ENCODE assay signal across 9 mouse cellular contexts in the genomic region with DNA sequence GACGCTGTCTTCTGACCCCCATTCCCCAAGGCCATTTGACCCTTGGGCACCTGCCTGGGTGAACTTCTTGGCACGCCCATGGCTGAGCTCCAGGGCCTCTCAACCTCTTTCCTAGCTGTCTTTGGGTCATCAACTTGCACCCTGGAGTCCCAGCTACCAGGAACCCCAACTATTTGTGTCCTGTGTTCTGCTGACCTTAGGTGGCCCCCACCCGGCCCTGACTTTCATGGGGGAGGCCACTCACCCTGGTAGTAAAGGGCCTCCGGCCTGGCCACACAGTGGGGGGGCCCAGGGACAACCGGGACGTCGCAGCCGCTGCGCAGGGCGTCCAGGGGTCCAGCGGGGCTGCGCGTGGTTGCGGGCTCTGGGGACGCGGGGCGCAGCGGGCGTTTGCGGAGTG. TPM values are rescaled to one million over a fixed set of nuclear protein-coding genes. Genes with fewer than 3 reads are reported as not detected.
DNase-seq lines count a peak whose midpoint lies in the region; ATAC-seq and TF ChIP-seq lines count a peak whose summit lies in the region.
"Had no signal": no experiment of that assay in that cellular context is flagged by ENCODE, and none has a peak within 500 bp of the region (broad histone marks: within the 10 kb centered on the region; RNA-seq: fewer than 3 reads in every experiment).

No protein-coding gene starts in this region.

- H3K4me2 ChIP-seq in embryonic facial prominence, embryonic 12.5 days (replicated peaks), result peak overlapping the region; percentile 72
- peak overlapping the region; percentile 54 for H3K4me2 ChIP-seq in hindbrain, postnatal 0 days (ENCODE audit: low read depth, low read length)
- H3K4me2 ChIP-seq in midbrain, postnatal 0 days (ENCODE audit: low read depth, low read length, poor library complexity, severe bottlenecking), result peak overlapping the region; percentile 56

- H3K9ac ChIP-seq in embryonic facial prominence, embryonic 12.5 days, result peak overlapping the region; percentile 51
- peak overlapping the region; percentile 41; the same call in 1 of the 2 replicates for H3K9ac ChIP-seq in hindbrain, postnatal 0 days (replicated peaks; ENCODE audit: low read length)
- H3K9ac ChIP-seq in midbrain, postnatal 0 days (replicated peaks; ENCODE audit: low read length, poor library complexity, severe bottlenecking), result peak overlapping the region; percentile 8; the same call in 1 of the 2 replicates

- H3K4me3 ChIP-seq in layer of hippocampus, adult 2 months, result peak overlapping the region; percentile 23
- peak overlapping the region; percentile 39 for H3K4me3 ChIP-seq in embryonic facial prominence, embryonic 12.5 days
- peak overlapping the region; percentile 28 for H3K4me3 ChIP-seq in hindbrain, postnatal 0 days (ENCODE audit: low read length)
- peak overlapping the region; percentile 30 for H3K4me3 ChIP-seq in midbrain, postnatal 0 days (ENCODE audit: low read depth, low read length)

- peaks cover 32% of the 10 kb centered on the region for H3K27me3 ChIP-seq in embryonic facial prominence, embryonic 12.5 days
- H3K27me3 ChIP-seq in hindbrain, postnatal 0 days (ENCODE audit: insufficient read depth, low read length), result peaks cover 15% of the 10 kb centered on the region
- H3K27me3 ChIP-seq in midbrain, postnatal 0 days (ENCODE audit: insufficient read depth, low read length), result peaks cover 26% of the 10 kb centered on the region

- H3K4me1 ChIP-seq in embryonic facial prominence, embryonic 12.5 days, result peaks cover 41% of the 10 kb centered on the region
- H3K4me1 ChIP-seq in hindbrain, postnatal 0 days (ENCODE audit: insufficient read depth, low read length), result no peaks in the 10 kb centered on the region; the same call in 1 of the 2 replicates
- H3K4me1 ChIP-seq in midbrain, postnatal 0 days (ENCODE audit: insufficient read depth, low read length), result peaks cover 1% of the 10 kb centered on the region; the same call in 1 of the 2 replicates

- WGBS in embryonic facial prominence, embryonic 12.5 days, result 4% methylated on average over 20 of the region's 20 CpGs
- 5% methylated on average over 18 of the region's 20 CpGs for WGBS in hindbrain, postnatal 0 days
- 9% methylated on average over 10 of the region's 20 CpGs for WGBS in midbrain, postnatal 0 days

- TF ChIP-seq CTCF in layer of hippocampus, adult 2 months (conservative IDR thresholded peaks at IDR 0.05), result no peak
- no peak for TF ChIP-seq CTCF in hindbrain, postnatal 0 days (IDR thresholded peaks at IDR 0.05; ENCODE audit: low read depth)
- no peak for TF ChIP-seq CTCF in midbrain, postnatal 0 days (IDR thresholded peaks at IDR 0.05)

- no peak for ATAC-seq in embryonic facial prominence, embryonic 12.5 days (ENCODE audit: insufficient number of reproducible peaks, insufficient read depth, low FRiP score, low TSS enrichment)
- ATAC-seq in hindbrain, postnatal 0 days, result no peak
- no peak for ATAC-seq in midbrain, postnatal 0 days (ENCODE audit: low FRiP score)

- no peak for DNase-seq in layer of hippocampus, adult 2 months (ENCODE audit: low spot score in 2 of 2)
- DNase-seq in layer of hippocampus, adult 11-12 months (ENCODE audit: low spot score), result no peak
- no peak for DNase-seq in hindbrain, postnatal 0 days (ENCODE audit: low spot score)
- no peak for DNase-seq in midbrain, postnatal 0 days (ENCODE audit: low spot score)
- no peak for DNase-seq in gastrocnemius, adult 8-10 months (ENCODE audit: low spot score in 2 of 2)
- DNase-seq in Muller cell, postnatal 12 days (ENCODE audit: inconsistent ontology term), result no peak
- no peak for DNase-seq in right cerebral cortex, adult 2 months (ENCODE audit: low spot score in 2 of 2)

- no peaks in the 10 kb centered on the region for H3K9me3 ChIP-seq in embryonic facial prominence, embryonic 12.5 days
- no peaks in the 10 kb centered on the region for H3K9me3 ChIP-seq in hindbrain, postnatal 0 days (ENCODE audit: low read length)
- H3K9me3 ChIP-seq in midbrain, postnatal 0 days (ENCODE audit: low read length), result no peaks in the 10 kb centered on the region

- H3K36me3 ChIP-seq in embryonic facial prominence, embryonic 12.5 days, result no peaks in the 10 kb centered on the region
- no peaks in the 10 kb centered on the region for H3K36me3 ChIP-seq in hindbrain, postnatal 0 days (ENCODE audit: insufficient read depth, low read length)
- H3K36me3 ChIP-seq in midbrain, postnatal 0 days (ENCODE audit: insufficient read depth, low read length), result no peaks in the 10 kb centered on the region

- no peak overlapping the region for H3K27ac ChIP-seq in layer of hippocampus, adult 2 months
- no peak overlapping the region for H3K27ac ChIP-seq in embryonic facial prominence, embryonic 12.5 days
- H3K27ac ChIP-seq in hindbrain, postnatal 0 days, result no peak overlapping the region
- H3K27ac ChIP-seq in midbrain, postnatal 0 days (ENCODE audit: low read depth, low read length), result no peak overlapping the region

RNA-seq across cellular contexts. Expression of gene Bcl3, which starts 0.4 kb away (rescaled TPM):
- under 1 TPM; 0.46 to 0.83 TPM for total RNA-seq in layer of hippocampus, adult 2 months (2021)
- 2.2 TPM in 2 replicates for polyA plus RNA-seq in embryonic facial prominence, embryonic 12.5 days (2016; fragmentation: Nextera tagmentation; extraction: Ambion mirVana)
- total RNA-seq in hindbrain, postnatal 0 days (2014; rRNA removed), result 0.40 and 0.89 TPM in 2 replicates
- 0.66 and 1.1 TPM in 2 replicates for polyA plus RNA-seq in hindbrain, postnatal 0 days (2015; fragmentation: Nextera tagmentation; extraction: Ambion mirVana)
- 0.55 and 0.66 TPM in 2 replicates for total RNA-seq in midbrain, postnatal 0 days (2014; rRNA removed)
- polyA plus RNA-seq in midbrain, postnatal 0 days (2015; fragmentation: Nextera tagmentation; extraction: Ambion mirVana), result 0.93 and 1.3 TPM in 2 replicates
- under 1 TPM; 0.58 to 0.62 (median 0.61) TPM for total RNA-seq in gastrocnemius, adult 8-10 months (2022)

RNA-seq across cellular contexts. Expression of gene Cblc, which starts 25.6 kb away (rescaled TPM):
- not detected for total RNA-seq in layer of hippocampus, adult 2 months (2021)
- polyA plus RNA-seq in embryonic facial prominence, embryonic 12.5 days (2016; fragmentation: Nextera tagmentation; extraction: Ambion mirVana), result 4.4 and 4.8 TPM in 2 replicates
- not detected in 2 replicates for total RNA-seq in hindbrain, postnatal 0 days (2014; rRNA removed)
- 0.46 and 0.55 TPM in 2 replicates for polyA plus RNA-seq in hindbrain, postnatal 0 days (2015; fragmentation: Nextera tagmentation; extraction: Ambion mirVana)
- 0.71 and 1.8 TPM in 2 replicates for total RNA-seq in midbrain, postnatal 0 days (2014; rRNA removed)
- 0.70 and 1.2 TPM in 2 replicates for polyA plus RNA-seq in midbrain, postnatal 0 days (2015; fragmentation: Nextera tagmentation; extraction: Ambion mirVana)
- total RNA-seq in gastrocnemius, adult 8-10 months (2022), result not detected
- total RNA-seq: hematopoietic stem cell, adult 5-6 weeks had no signal

RNA-seq across cellular contexts. Expression of gene Gm19345, which starts 29.6 kb away (rescaled TPM):
- total RNA-seq in layer of hippocampus, adult 2 months (2021), result 1 to 10 TPM in 1 of 2 experiments, under 1 TPM in 1; 0.86 to 1.6 TPM
- 0.20 and 0.62 TPM in 2 replicates for polyA plus RNA-seq in embryonic facial prominence, embryonic 12.5 days (2016; fragmentation: Nextera tagmentation; extraction: Ambion mirVana)
- 41.5 and 53.7 TPM in 2 replicates for total RNA-seq in hindbrain, postnatal 0 days (2014; rRNA removed)
- polyA plus RNA-seq in hindbrain, postnatal 0 days (2015; fragmentation: Nextera tagmentation; extraction: Ambion mirVana), result 14.6 and 16.1 TPM in 2 replicates
- total RNA-seq in midbrain, postnatal 0 days (2014; rRNA removed), result 31.6 and 44.4 TPM in 2 replicates
- polyA plus RNA-seq in midbrain, postnatal 0 days (2015; fragmentation: Nextera tagmentation; extraction: Ambion mirVana), result 21.6 and 25.8 TPM in 2 replicates
- not detected for total RNA-seq in gastrocnemius, adult 8-10 months (2022)
- total RNA-seq: hematopoietic stem cell, adult 5-6 weeks had no signal

RNA-seq across cellular contexts. Expression of gene Ceacam16, which starts 38.9 kb away (rescaled TPM):
- not detected for total RNA-seq in layer of hippocampus, adult 2 months (2021)
- polyA plus RNA-seq in embryonic facial prominence, embryonic 12.5 days (2016; fragmentation: Nextera tagmentation; extraction: Ambion mirVana), result not detected in 2 replicates
- not detected in 2 replicates for total RNA-seq in hindbrain, postnatal 0 days (2014; rRNA removed)
- 0.86 and 0.89 TPM in 2 replicates for polyA plus RNA-seq in hindbrain, postnatal 0 days (2015; fragmentation: Nextera tagmentation; extraction: Ambion mirVana)
- total RNA-seq in midbrain, postnatal 0 days (2014; rRNA removed), result not detected in 2 replicates
- 0.90 and 1.5 TPM in 2 replicates for polyA plus RNA-seq in midbrain, postnatal 0 days (2015; fragmentation: Nextera tagmentation; extraction: Ambion mirVana)
- not detected for total RNA-seq in gastrocnemius, adult 8-10 months (2022)

RNA-seq across cellular contexts. Expression of gene Bcam, which starts 51.4 kb away (rescaled TPM):
- 10 to 100 TPM in 1 of 2 experiments, 1 to 10 TPM in 1; 9.2 to 14.8 TPM for total RNA-seq in layer of hippocampus, adult 2 months (2021)
- 62.3 and 69.1 TPM in 2 replicates for polyA plus RNA-seq in embryonic facial prominence, embryonic 12.5 days (2016; fragmentation: Nextera tagmentation; extraction: Ambion mirVana)
- 43.2 and 50.7 TPM in 2 replicates for total RNA-seq in hindbrain, postnatal 0 days (2014; rRNA removed)
- 29.0 and 30.7 TPM in 2 replicates for polyA plus RNA-seq in hindbrain, postnatal 0 days (2015; fragmentation: Nextera tagmentation; extraction: Ambion mirVana)
- 32.6 and 33.5 TPM in 2 replicates for total RNA-seq in midbrain, postnatal 0 days (2014; rRNA removed)
- polyA plus RNA-seq in midbrain, postnatal 0 days (2015; fragmentation: Nextera tagmentation; extraction: Ambion mirVana), result 18.7 and 22.0 TPM in 2 replicates
- 10 to 100 TPM; 16.7 to 24.4 (median 18.0) TPM for total RNA-seq in gastrocnemius, adult 8-10 months (2022)

Comparison
In these comparisons a context has a peak if more than half of its experiments do, and no peak if none do; other contexts are left out.
1. RNA of gene Gm19345, which starts 29.6 kb away (total RNA-seq): 41.5 to 53.7 TPM in hindbrain, postnatal 0 days and 31.6 to 44.4 TPM in midbrain, postnatal 0 days; 0.86 to 1.6 TPM in layer of hippocampus, adult 2 months and not detected in gastrocnemius, adult 8-10 months; every median in the first group is over 10 times any median in the second.
2. Peak in every context shown above with its lines, with median percentiles within 50 percentile points of each other: H3K4me3 ChIP-seq, H3K4me2 ChIP-seq and H3K9ac ChIP-seq.